Mouse (Mus musculus): ENCODE measurements at regions not wholly inside any gene's neighbourhood (a gene's known extent, or its start where the extent isn't known, plus 50 kb on each side); places are given as distances from the start of the nearest gene placed in this dataset.
"Not testable (repeated sequence)": the region's sequence is repeated elsewhere in the genome, so short reads cannot be mapped to it uniquely, and the experiment has no call there.

- no peak overlapping the region for H3K9ac ChIP-seq (ENCODE audit: low read length)
- H3K4me1 ChIP-seq (ENCODE audit: control insufficient read depth, insufficient read depth, low read length) = no peaks in the 10 kb centered on the region
- no peak overlapping the region for H3K27ac ChIP-seq (ENCODE audit: low read length)
- WGBS = 66% methylated on average over 10 of the region's 10 CpGs
- no peaks in the 10 kb centered on the region for H3K36me3 ChIP-seq (ENCODE audit: control insufficient read depth, insufficient read depth)
- H3K4me3 ChIP-seq (ENCODE audit: low read length) = no peak overlapping the region
- H3K9me3 ChIP-seq (replicated peaks; ENCODE audit: control insufficient read depth, low read length) = no peaks in the 10 kb centered on the region
- H3K27me3 ChIP-seq (ENCODE audit: control insufficient read depth, insufficient read depth, low read length) = no peaks in the 10 kb centered on the region
- no peak for ATAC-seq (replicated peaks; ENCODE audit: extremely low read depth, insufficient read depth, low FRiP score)
- H3K4me2 ChIP-seq (ENCODE audit: low read depth, low read length) = no peak overlapping the region
These were observed 340.7 kb downstream of the Samd5 start for GRCm38 (mm10) chr10:9334245-9334845.

- Histone ChIP-seq H3K4me3 (ENCODE audit: low read length) (no peak overlapping the region), H3K9ac (ENCODE audit: low read length) (no peak overlapping the region), H3K36me3 (ENCODE audit: control insufficient read depth, insufficient read depth) (no peaks in the 10 kb centered on the region), H3K27me3 (ENCODE audit: control insufficient read depth, insufficient read depth, low read length) (no peaks in the 10 kb centered on the region), H3K9me3 (replicated peaks; ENCODE audit: control insufficient read depth, low read length) (no peaks in the 10 kb centered on the region), H3K4me2 (ENCODE audit: low read depth, low read length) (no peak overlapping the region), H3K27ac (ENCODE audit: low read length) (no peak overlapping the region), H3K4me1 (ENCODE audit: control insufficient read depth, insufficient read depth, low read length) (no peaks in the 10 kb centered on the region)
- 57% methylated on average over 3 of the region's 3 CpGs for WGBS
- no peak for ATAC-seq (replicated peaks; ENCODE audit: extremely low read depth, insufficient read depth, low FRiP score)
These were observed 343.3 kb downstream of the Samd5 start for GRCm38 (mm10) chr10:9331694-9332093.

- no peak overlapping the region for H3K4me2 ChIP-seq (ENCODE audit: low read depth, low read length)
- 78% methylated on average over 4 of the region's 4 CpGs for WGBS
These were observed 346.7 kb downstream of the Samd5 start for GRCm38 (mm10) chr10:9328324-9328723.

GRCm38 (mm10) chr10:9327881-9328280, 347.1 kb downstream of the Samd5 start:
- H3K9me3 ChIP-seq (replicated peaks; ENCODE audit: control insufficient read depth, low read length); H3K27me3 ChIP-seq (ENCODE audit: control insufficient read depth, insufficient read depth, low read length); H3K9ac ChIP-seq (ENCODE audit: low read length); H3K4me2 ChIP-seq (ENCODE audit: low read depth, low read length); H3K4me1 ChIP-seq (ENCODE audit: control insufficient read depth, insufficient read depth, low read length); H3K4me3 ChIP-seq (ENCODE audit: low read length); ATAC-seq (replicated peaks; ENCODE audit: extremely low read depth, insufficient read depth, low FRiP score); H3K27ac ChIP-seq (ENCODE audit: low read length); H3K36me3 ChIP-seq (ENCODE audit: control insufficient read depth, insufficient read depth): not testable (repeated sequence)
- 72% methylated on average over 4 of the region's 4 CpGs for WGBS

More at GRCm38 (mm10) chr10:9328324-9328723, 346.7 kb downstream of the Samd5 start:
- H3K36me3 ChIP-seq (ENCODE audit: control insufficient read depth, insufficient read depth) = no peaks in the 10 kb centered on the region
- no peak for ATAC-seq (replicated peaks; ENCODE audit: extremely low read depth, insufficient read depth, low FRiP score)
- H3K27me3 ChIP-seq (ENCODE audit: control insufficient read depth, insufficient read depth, low read length) = no peaks in the 10 kb centered on the region
- no peaks in the 10 kb centered on the region for H3K9me3 ChIP-seq (replicated peaks; ENCODE audit: control insufficient read depth, low read length)
- no peak overlapping the region for H3K27ac ChIP-seq (ENCODE audit: low read length)
- H3K4me1 ChIP-seq (ENCODE audit: control insufficient read depth, insufficient read depth, low read length) = no peaks in the 10 kb centered on the region
- H3K4me3 ChIP-seq (ENCODE audit: low read length) = no peak overlapping the region
- no peak overlapping the region for H3K9ac ChIP-seq (ENCODE audit: low read length)

- no peak overlapping the region for H3K4me3 ChIP-seq (ENCODE audit: low read length)
- no peak overlapping the region for H3K9ac ChIP-seq (ENCODE audit: low read length)
- no peaks in the 10 kb centered on the region for H3K4me1 ChIP-seq (ENCODE audit: control insufficient read depth, insufficient read depth, low read length)
- H3K9me3 ChIP-seq (replicated peaks; ENCODE audit: control insufficient read depth, low read length) = no peaks in the 10 kb centered on the region
- no peak overlapping the region for H3K27ac ChIP-seq (ENCODE audit: low read length)
- H3K27me3 ChIP-seq (ENCODE audit: control insufficient read depth, insufficient read depth, low read length) = no peaks in the 10 kb centered on the region
- no peak for ATAC-seq (replicated peaks; ENCODE audit: extremely low read depth, insufficient read depth, low FRiP score)
- H3K4me2 ChIP-seq (ENCODE audit: low read depth, low read length) = no peak overlapping the region
- no peaks in the 10 kb centered on the region for H3K36me3 ChIP-seq (ENCODE audit: control insufficient read depth, insufficient read depth)
- WGBS = 91% methylated on average over 6 of the region's 6 CpGs
These were observed 362.7 kb downstream of the Samd5 start for GRCm38 (mm10) chr10:9312326-9312725.

GRCm38 (mm10) chr10:9310346-9310745, 364.7 kb downstream of the Samd5 start:
- no peak overlapping the region for H3K4me2 ChIP-seq (ENCODE audit: low read depth, low read length)
- H3K4me1 ChIP-seq (ENCODE audit: control insufficient read depth, insufficient read depth, low read length) = no peaks in the 10 kb centered on the region
- no peak overlapping the region for H3K4me3 ChIP-seq (ENCODE audit: low read length)
- H3K36me3 ChIP-seq (ENCODE audit: control insufficient read depth, insufficient read depth) = no peaks in the 10 kb centered on the region
- H3K27ac ChIP-seq (ENCODE audit: low read length) = no peak overlapping the region
- no peaks in the 10 kb centered on the region for H3K9me3 ChIP-seq (replicated peaks; ENCODE audit: control insufficient read depth, low read length)
- 64% methylated on average over 5 of the region's 5 CpGs for WGBS
- no peaks in the 10 kb centered on the region for H3K27me3 ChIP-seq (ENCODE audit: control insufficient read depth, insufficient read depth, low read length)
- no peak for ATAC-seq (replicated peaks; ENCODE audit: extremely low read depth, insufficient read depth, low FRiP score)
- H3K9ac ChIP-seq (ENCODE audit: low read length) = no peak overlapping the region

GRCm38 (mm10) chr10:9296055-9296454, 379.0 kb downstream of the Samd5 start:
- Histone ChIP-seq H3K4me3 (ENCODE audit: low read length) (no peak overlapping the region), H3K9ac (ENCODE audit: low read length) (no peak overlapping the region), H3K9me3 (replicated peaks; ENCODE audit: control insufficient read depth, low read length) (no peaks in the 10 kb centered on the region), H3K4me2 (ENCODE audit: low read depth, low read length) (no peak overlapping the region), H3K27me3 (ENCODE audit: control insufficient read depth, insufficient read depth, low read length) (no peaks in the 10 kb centered on the region), H3K36me3 (ENCODE audit: control insufficient read depth, insufficient read depth) (no peaks in the 10 kb centered on the region), H3K4me1 (ENCODE audit: control insufficient read depth, insufficient read depth, low read length) (no peaks in the 10 kb centered on the region), H3K27ac (ENCODE audit: low read length) (no peak overlapping the region)
- ATAC-seq (replicated peaks; ENCODE audit: extremely low read depth, insufficient read depth, low FRiP score) = no peak
- WGBS = 27% methylated on average over 1 of the region's 1 CpGs

GRCm38 (mm10) chr10:9295269-9295668, 379.7 kb downstream of the Samd5 start:
- Histone ChIP-seq H3K4me2 (ENCODE audit: low read depth, low read length) (no peak overlapping the region), H3K4me1 (ENCODE audit: control insufficient read depth, insufficient read depth, low read length) (no peaks in the 10 kb centered on the region), H3K36me3 (ENCODE audit: control insufficient read depth, insufficient read depth) (no peaks in the 10 kb centered on the region), H3K27me3 (ENCODE audit: control insufficient read depth, insufficient read depth, low read length) (no peaks in the 10 kb centered on the region), H3K9me3 (replicated peaks; ENCODE audit: control insufficient read depth, low read length) (no peaks in the 10 kb centered on the region), H3K4me3 (ENCODE audit: low read length) (no peak overlapping the region), H3K9ac (ENCODE audit: low read length) (no peak overlapping the region), H3K27ac (ENCODE audit: low read length) (no peak overlapping the region)
- ATAC-seq (replicated peaks; ENCODE audit: extremely low read depth, insufficient read depth, low FRiP score) = no peak
- WGBS = 67% methylated on average over 1 of the region's 1 CpGs

GRCm38 (mm10) chr10:9294620-9295019, 380.4 kb downstream of the Samd5 start:
- WGBS = 84% methylated on average over 2 of the region's 2 CpGs
- no peaks in the 10 kb centered on the region for H3K4me1 ChIP-seq (ENCODE audit: control insufficient read depth, insufficient read depth, low read length)
- H3K4me2 ChIP-seq (ENCODE audit: low read depth, low read length) = no peak overlapping the region
- no peaks in the 10 kb centered on the region for H3K27me3 ChIP-seq (ENCODE audit: control insufficient read depth, insufficient read depth, low read length)
- no peak for ATAC-seq (replicated peaks; ENCODE audit: extremely low read depth, insufficient read depth, low FRiP score)
- no peak overlapping the region for H3K27ac ChIP-seq (ENCODE audit: low read length)
- H3K9ac ChIP-seq (ENCODE audit: low read length) = no peak overlapping the region
- H3K9me3 ChIP-seq (replicated peaks; ENCODE audit: control insufficient read depth, low read length) = no peaks in the 10 kb centered on the region
- H3K4me3 ChIP-seq (ENCODE audit: low read length) = no peak overlapping the region
- no peaks in the 10 kb centered on the region for H3K36me3 ChIP-seq (ENCODE audit: control insufficient read depth, insufficient read depth)
